Mouse (Mus musculus): ENCODE measurements at regions not wholly inside any gene's neighbourhood (a gene's known extent, or its start where the extent isn't known, plus 50 kb on each side); places are given as distances from the start of the nearest gene placed in this dataset.

GRCm38 (mm10) chr3:119892533-119893164, 108.4 kb upstream of the Ptbp2 start:
- no peak for DNase-seq

- no peak for DNase-seq
These were observed 106.6 kb upstream of the Ptbp2 start for GRCm38 (mm10) chr3:119890911-119891310.

- DNase-seq: no peak
These were observed 104.2 kb upstream of the Ptbp2 start for GRCm38 (mm10) chr3:119888487-119888886.

GRCm38 (mm10) chr3:119876395-119876794, 92.1 kb upstream of the Ptbp2 start:
- no peak for DNase-seq

- no peak for DNase-seq
These were observed 90.8 kb upstream of the Ptbp2 start for GRCm38 (mm10) chr3:119875061-119875460.

- DNase-seq: no peak
These were observed 78.1 kb upstream of the Ptbp2 start for GRCm38 (mm10) chr3:119862194-119862957.

Measured in kidney, postnatal 36 days (tissue).